Mouse (Mus musculus): Measurements from ENCODE around the gene Gnb3. TPM values are rescaled to one million over a fixed set of nuclear protein-coding genes. Genes with fewer than 3 reads are reported as not detected.
"Not testable (repeated sequence)": the region's sequence is repeated elsewhere in the genome, so short reads cannot be mapped to it uniquely, and the experiment has no call there.

The Gnb3 gene
- polyA plus RNA-seq, 1 experiment from 2014 or later = 0.32 TPM

- H3K4me1 ChIP-seq = peaks cover 14% of the 10 kb centered on the region
- WGBS = 52% methylated on average over 8 of the region's 8 CpGs
- peak overlapping the region; percentile 7; the same call in 1 of the 2 replicates for H3K27ac ChIP-seq
- peaks cover 48% of the 10 kb centered on the region for H3K36me3 ChIP-seq (replicated peaks)
- no peaks in the 10 kb centered on the region for H3K9me3 ChIP-seq
- H3K4me3 ChIP-seq = no peak overlapping the region
- 0 out of 2 replicates have a peak, but pooled peaks cover 5% of the 10 kb centered on the region for H3K27me3 ChIP-seq (ENCODE audit: poor library complexity, severe bottlenecking)
- DNase-seq (ENCODE audit: extremely low spot score, low spot score) = no peak
These were observed 10.5 kb upstream of the Gnb3 start for GRCm38 (mm10) chr6:124850535-124850934.

GRCm38 (mm10) chr6:124847305-124847704, 7.2 kb upstream of the Gnb3 start:
- Histone ChIP-seq H3K36me3 (replicated peaks) (peaks cover 37% of the 10 kb centered on the region), H3K9me3 (no peaks in the 10 kb centered on the region), H3K4me1 (peaks cover 12% of the 10 kb centered on the region), H3K4me3 (no peak overlapping the region; the same call in 1 of the 2 replicates), H3K27ac (peak overlapping the region; percentile 62), H3K27me3 (ENCODE audit: poor library complexity, severe bottlenecking) (no peaks in the 10 kb centered on the region)
- 10% methylated on average over 9 of the region's 9 CpGs for WGBS
- peak; percentile 96 for DNase-seq (ENCODE audit: extremely low spot score, low spot score)

- Histone ChIP-seq H3K27ac (peak overlapping the region; percentile 45), H3K4me1 (peaks cover 39% of the 10 kb centered on the region), H3K27me3 (ENCODE audit: poor library complexity, severe bottlenecking) (peaks cover 14% of the 10 kb centered on the region; the same call in 1 of the 2 replicates), H3K9me3 (no peaks in the 10 kb centered on the region), H3K4me3 (peak overlapping the region; percentile 16; the same call in 1 of the 2 replicates), H3K36me3 (replicated peaks) (peaks cover 24% of the 10 kb centered on the region)
- WGBS = 10% methylated on average over 8 of the region's 8 CpGs
- no peak for DNase-seq (ENCODE audit: extremely low spot score, low spot score)
These were observed 270 bp downstream of the Gnb3 start for GRCm38 (mm10) chr6:124839805-124840204.

- Histone ChIP-seq H3K9me3 (no peaks in the 10 kb centered on the region), H3K27ac (no peak overlapping the region), H3K36me3 (replicated peaks) (peaks cover 48% of the 10 kb centered on the region), H3K27me3 (ENCODE audit: poor library complexity, severe bottlenecking) (peaks cover 14% of the 10 kb centered on the region; the same call in 1 of the 2 replicates), H3K4me3 (no peak overlapping the region), H3K4me1 (peaks cover 71% of the 10 kb centered on the region)
- WGBS = 87% methylated on average over 7 of the region's 7 CpGs
- DNase-seq (ENCODE audit: extremely low spot score, low spot score) = no peak
These were observed 3.7 kb downstream of the Gnb3 start for GRCm38 (mm10) chr6:124836411-124836810.

GRCm38 (mm10) chr6:124835531-124835930, 4.5 kb downstream of the Gnb3 start:
- Histone ChIP-seq H3K4me3 (peak overlapping the region; percentile 13; the same call in 1 of the 2 replicates), H3K4me1 (peaks cover 76% of the 10 kb centered on the region)
- no peak for DNase-seq (ENCODE audit: extremely low spot score, low spot score)

GRCm38 (mm10) chr6:124834512-124835081, 5.5 kb downstream of the Gnb3 start:
- Histone ChIP-seq H3K4me3 (no peak overlapping the region), H3K4me1 (peaks cover 70% of the 10 kb centered on the region), H3K27me3 (ENCODE audit: poor library complexity, severe bottlenecking) (peaks cover 6% of the 10 kb centered on the region; the same call in 1 of the 2 replicates), H3K9me3 (no peaks in the 10 kb centered on the region), H3K36me3 (replicated peaks) (peaks cover 47% of the 10 kb centered on the region), H3K27ac (no peak overlapping the region)
- WGBS = 85% methylated on average over 6 of the region's 6 CpGs
- DNase-seq (ENCODE audit: extremely low spot score, low spot score) = no peak

More at GRCm38 (mm10) chr6:124835531-124835930, 4.5 kb downstream of the Gnb3 start:
- Histone ChIP-seq H3K36me3 (replicated peaks) (peaks cover 47% of the 10 kb centered on the region), H3K27me3 (ENCODE audit: poor library complexity, severe bottlenecking) (peaks cover 11% of the 10 kb centered on the region; the same call in 1 of the 2 replicates), H3K27ac (peak overlapping the region; percentile 17; the same call in 1 of the 2 replicates), H3K9me3 (no peaks in the 10 kb centered on the region)
- WGBS = 60% methylated on average over 10 of the region's 10 CpGs

GRCm38 (mm10) chr6:124831649-124832048, 8.4 kb downstream of the Gnb3 start:
- Histone ChIP-seq H3K36me3 (replicated peaks) (peaks cover 57% of the 10 kb centered on the region), H3K4me3 (peak overlapping the region; percentile 74), H3K27me3 (ENCODE audit: poor library complexity, severe bottlenecking) (no peaks in the 10 kb centered on the region), H3K4me1 (peaks cover 74% of the 10 kb centered on the region), H3K9me3 (no peaks in the 10 kb centered on the region), H3K27ac (no peak overlapping the region)
- WGBS = 96% methylated on average over 8 of the region's 8 CpGs
- no peak for DNase-seq (ENCODE audit: extremely low spot score, low spot score)

GRCm38 (mm10) chr6:124831199-124831598, 8.9 kb downstream of the Gnb3 start:
- H3K27ac ChIP-seq; DNase-seq (ENCODE audit: extremely low spot score, low spot score); H3K9me3 ChIP-seq; H3K27me3 ChIP-seq (ENCODE audit: poor library complexity, severe bottlenecking): not testable (repeated sequence)
- H3K4me1 ChIP-seq = peaks cover 73% of the 10 kb centered on the region
- 93% methylated on average over 4 of the region's 4 CpGs for WGBS
- peaks cover 62% of the 10 kb centered on the region for H3K36me3 ChIP-seq (replicated peaks)
- peak overlapping the region; percentile 74 for H3K4me3 ChIP-seq

GRCm38 (mm10) chr6:124829799-124830700, 10.0 kb downstream of the Gnb3 start:
- H3K36me3 ChIP-seq (replicated peaks) = peaks cover 65% of the 10 kb centered on the region
- under 1% methylated on average over 38 of the region's 38 CpGs for WGBS

GRCm38 (mm10) chr6:124828868-124829798, 10.9 kb downstream of the Gnb3 start, which contains the start of the genes Usp5 and Cdca3:
Usp5 (minus strand) TSS chr6:124829484.
Cdca3 (plus strand) TSS chr6:124829547.
- WGBS = under 1% methylated on average over 55 of the region's 55 CpGs
- no peaks in the 10 kb centered on the region for H3K9me3 ChIP-seq
- H3K27me3 ChIP-seq (ENCODE audit: poor library complexity, severe bottlenecking) = no peaks in the 10 kb centered on the region
- peaks cover 55% of the 10 kb centered on the region for H3K4me1 ChIP-seq
- peak within 1 kb of the TSS; percentile 93 for H3K27ac ChIP-seq
- peak within 1 kb of the TSS; percentile 74 for H3K4me3 ChIP-seq
- DNase-seq (ENCODE audit: extremely low spot score, low spot score) = peak; percentile 99
- peaks cover 65% of the 10 kb centered on the region for H3K36me3 ChIP-seq (replicated peaks)

More at GRCm38 (mm10) chr6:124829799-124830700, 10.0 kb downstream of the Gnb3 start:
- no peaks in the 10 kb centered on the region for H3K9me3 ChIP-seq
- H3K27ac ChIP-seq = peak overlapping the region; percentile 93
- H3K4me1 ChIP-seq = peaks cover 61% of the 10 kb centered on the region
- H3K27me3 ChIP-seq (ENCODE audit: poor library complexity, severe bottlenecking) = no peaks in the 10 kb centered on the region
- peak overlapping the region; percentile 74 for H3K4me3 ChIP-seq
- DNase-seq (ENCODE audit: extremely low spot score, low spot score) = peak; percentile 95

GRCm38 (mm10) chr6:124828101-124828592, 11.9 kb downstream of the Gnb3 start:
- Histone ChIP-seq H3K36me3 (replicated peaks) (peaks cover 65% of the 10 kb centered on the region), H3K27me3 (ENCODE audit: poor library complexity, severe bottlenecking) (no peaks in the 10 kb centered on the region), H3K9me3 (no peaks in the 10 kb centered on the region), H3K27ac (peak overlapping the region; percentile 93), H3K4me3 (peak overlapping the region; percentile 74), H3K4me1 (peaks cover 45% of the 10 kb centered on the region)
- WGBS = 29% methylated on average over 10 of the region's 10 CpGs
- peak; percentile 43 for DNase-seq (ENCODE audit: extremely low spot score, low spot score)

- WGBS = 96% methylated on average over 4 of the region's 4 CpGs
- no peak for DNase-seq (ENCODE audit: extremely low spot score, low spot score)
- Histone ChIP-seq H3K4me3 (no peak overlapping the region), H3K27ac (no peak overlapping the region), H3K36me3 (replicated peaks) (peaks cover 99% of the 10 kb centered on the region), H3K4me1 (no peaks in the 10 kb centered on the region), H3K27me3 (ENCODE audit: poor library complexity, severe bottlenecking) (no peaks in the 10 kb centered on the region), H3K9me3 (no peaks in the 10 kb centered on the region)
These were observed 18.0 kb downstream of the Gnb3 start for GRCm38 (mm10) chr6:124822049-124822448.

All from forebrain, embryonic 10.5 days (tissue).